Mouse (Mus musculus): ENCODE measurements around the gene Elob. TPM values are rescaled to one million over a fixed set of nuclear protein-coding genes. Genes with fewer than 3 reads are reported as not detected.
A peak's percentile ranks its signal among the peaks of the same experiment; 100 is the strongest.

Gene Elob
- total and polyA plus RNA-seq, 2 experiments from 2014 or later, result 1,027 to 1,526 TPM

DNA sequence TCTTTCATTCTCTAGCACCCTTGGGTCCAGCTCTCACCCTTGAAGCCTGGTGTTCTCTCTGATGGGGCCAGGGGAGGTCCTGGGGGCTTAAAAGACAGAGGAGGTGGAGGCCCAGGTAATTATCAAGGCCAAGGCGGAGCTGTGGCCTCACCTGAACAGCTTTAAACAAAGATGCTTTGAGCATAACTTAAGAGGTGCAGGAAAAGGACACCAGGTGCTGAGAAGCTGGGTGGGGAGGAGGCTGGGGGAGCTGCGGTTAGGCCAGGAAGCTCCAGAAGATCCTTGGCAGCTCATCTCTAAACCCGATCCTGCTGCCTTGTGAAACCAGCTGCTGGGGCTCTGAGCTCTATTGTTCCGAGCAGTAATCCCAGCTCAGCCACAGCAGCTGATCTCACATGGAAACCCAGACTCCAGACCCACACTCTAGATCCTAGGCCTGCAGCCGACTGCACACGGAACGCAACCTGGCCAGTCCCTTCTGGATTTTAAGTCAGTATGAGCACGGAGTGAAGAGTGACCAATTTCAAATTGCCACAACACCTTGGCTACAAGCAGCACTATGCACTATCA lies 7.2 kb upstream of the Elob start, which contains the start of gene Prss33:
Gene Prss33, minus strand, starts transcription at position 51 of the 570 bp plus-strand sequence.
- H3K9me3 ChIP-seq (ENCODE audit: low read length), result no peaks in the 10 kb centered on the region
- H3K4me2 ChIP-seq (ENCODE audit: low read depth, low read length, poor library complexity, severe bottlenecking), result no peak within 1 kb of the TSS
- no peak within 1 kb of the TSS for H3K9ac ChIP-seq (replicated peaks; ENCODE audit: low read length, poor library complexity, severe bottlenecking)
- H3K4me3 ChIP-seq (ENCODE audit: low read depth, low read length), result no peak within 1 kb of the TSS
- 0 out of 2 replicates have a peak, but pooled peaks cover 5% of the 10 kb centered on the region for H3K27me3 ChIP-seq (ENCODE audit: insufficient read depth, low read length)
- 32% methylated on average over 8 of the region's 8 CpGs for WGBS
- DNase-seq (ENCODE audit: low spot score), result no peak
- H3K27ac ChIP-seq (ENCODE audit: low read depth, low read length), result no peak within 1 kb of the TSS
- H3K36me3 ChIP-seq (ENCODE audit: insufficient read depth, low read length), result no peaks in the 10 kb centered on the region
- ATAC-seq (ENCODE audit: low FRiP score), result no peak
- TF ChIP-seq CTCF (IDR thresholded peaks at IDR 0.05), result no peak
- no peaks in the 10 kb centered on the region for H3K4me1 ChIP-seq (ENCODE audit: insufficient read depth, low read length)

DNA sequence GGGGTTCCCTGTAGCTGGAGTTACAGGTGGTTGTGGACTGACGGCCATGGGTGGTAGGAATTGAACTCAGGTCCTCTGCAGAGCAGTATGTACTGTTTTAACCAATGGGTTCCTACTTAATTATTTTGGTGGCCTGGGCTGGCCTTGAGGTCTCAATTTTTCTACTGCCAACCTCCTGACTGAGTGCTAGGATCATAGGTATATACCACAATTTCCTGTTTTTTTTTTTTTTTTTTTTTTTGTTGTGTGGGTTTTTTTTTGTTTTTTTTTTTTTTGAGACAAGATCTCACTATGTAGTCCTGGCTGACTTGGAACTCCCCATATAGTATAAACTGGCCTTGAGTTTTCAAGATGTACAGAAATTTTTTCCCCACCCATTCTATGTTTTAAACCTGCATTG lies 2.3 kb upstream of the Elob start:
- WGBS, result 97% methylated on average over 1 of the region's 1 CpGs
- no peaks in the 10 kb centered on the region for H3K36me3 ChIP-seq (ENCODE audit: insufficient read depth, low read length)
- H3K4me1 ChIP-seq (ENCODE audit: insufficient read depth, low read length), result peaks cover 13% of the 10 kb centered on the region
- DNase-seq (ENCODE audit: low spot score) (no peak), ATAC-seq (ENCODE audit: low FRiP score) (no peak)
- no peak overlapping the region for H3K9ac ChIP-seq (replicated peaks; ENCODE audit: low read length, poor library complexity, severe bottlenecking)
- no peak overlapping the region for H3K27ac ChIP-seq (ENCODE audit: low read depth, low read length)
- H3K27me3 ChIP-seq (ENCODE audit: insufficient read depth, low read length), result 0 out of 2 replicates have a peak, but pooled peaks cover 5% of the 10 kb centered on the region
- TF ChIP-seq CTCF (IDR thresholded peaks at IDR 0.05), result no peak
- H3K4me2 ChIP-seq (ENCODE audit: low read depth, low read length, poor library complexity, severe bottlenecking), result no peak overlapping the region
- no peaks in the 10 kb centered on the region for H3K9me3 ChIP-seq (ENCODE audit: low read length)
- no peak overlapping the region for H3K4me3 ChIP-seq (ENCODE audit: low read depth, low read length)

DNA sequence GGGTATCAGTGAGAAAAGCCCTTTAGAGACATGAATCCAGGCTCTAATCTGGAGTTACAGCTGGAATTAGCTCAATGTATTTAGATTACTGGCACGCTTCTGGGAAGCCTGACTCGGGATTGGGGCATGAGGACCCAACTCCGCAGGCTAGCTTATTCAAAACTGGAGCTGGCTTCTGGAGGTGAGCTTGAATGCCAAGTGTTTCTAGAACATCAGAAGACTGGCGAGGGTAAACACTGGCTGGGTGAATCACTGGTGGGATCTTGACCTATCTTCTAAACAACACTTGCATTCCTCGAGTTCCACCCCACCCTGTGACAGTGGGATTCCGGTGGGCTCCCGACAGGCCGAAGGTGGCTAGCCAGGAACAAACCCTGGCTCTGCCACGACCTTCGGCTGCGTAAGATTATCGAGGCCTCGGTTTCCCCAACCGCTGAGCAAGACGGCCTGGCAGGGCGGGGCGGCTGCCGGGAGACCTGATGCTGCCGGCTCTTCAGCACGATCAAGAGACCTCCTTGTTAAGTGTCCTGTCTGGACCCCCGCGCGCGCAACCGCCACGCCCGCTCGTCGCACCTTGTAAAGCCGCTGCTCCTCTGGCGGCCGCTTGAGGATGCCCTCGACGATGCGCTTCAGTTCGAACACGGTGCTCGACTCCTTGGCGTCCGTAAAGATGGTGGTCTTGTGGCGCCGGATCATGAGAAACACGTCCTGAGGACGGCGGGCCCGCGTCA lies 500 bp downstream of the Elob start:
- Histone ChIP-seq H3K4me3 (ENCODE audit: low read depth, low read length) (peak overlapping the region; percentile 72), H3K27me3 (ENCODE audit: insufficient read depth, low read length) (0 out of 2 replicates have a peak, but pooled peaks cover 5% of the 10 kb centered on the region), H3K4me2 (ENCODE audit: low read depth, low read length, poor library complexity, severe bottlenecking) (peak overlapping the region; percentile 53), H3K9me3 (ENCODE audit: low read length) (no peaks in the 10 kb centered on the region), H3K27ac (ENCODE audit: low read depth, low read length) (peak overlapping the region; percentile 94), H3K4me1 (ENCODE audit: insufficient read depth, low read length) (peaks cover 13% of the 10 kb centered on the region), H3K36me3 (ENCODE audit: insufficient read depth, low read length) (peaks cover 18% of the 10 kb centered on the region), H3K9ac (replicated peaks; ENCODE audit: low read length, poor library complexity, severe bottlenecking) (peak overlapping the region; percentile 79)
- DNase-seq (ENCODE audit: low spot score) (peak; percentile 50), ATAC-seq (ENCODE audit: low FRiP score) (peak; percentile 69)
- TF ChIP-seq CTCF (IDR thresholded peaks at IDR 0.05), result peak; percentile 35
- WGBS, result under 1% methylated on average over 47 of the region's 47 CpGs

DNA sequence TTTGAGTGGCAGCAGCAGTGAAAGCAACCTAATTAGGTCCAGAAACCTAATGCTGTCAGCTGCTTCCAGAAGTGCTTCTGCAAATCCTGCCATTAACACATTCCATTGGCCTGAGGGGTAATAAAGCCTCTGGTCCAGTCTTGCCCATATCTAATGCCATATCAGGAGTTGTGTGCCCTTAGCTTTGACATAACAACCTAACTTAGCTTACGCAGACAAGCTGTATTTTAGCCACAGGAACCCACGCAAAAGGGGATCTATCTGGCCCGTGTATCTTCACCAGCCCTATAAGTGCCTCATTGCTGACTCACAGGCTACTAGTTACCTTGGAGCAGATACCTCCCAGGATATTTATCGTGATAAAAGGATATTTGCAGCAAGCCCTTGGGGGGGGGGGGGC lies 3.3 kb downstream of the Elob start:
- TF ChIP-seq CTCF (IDR thresholded peaks at IDR 0.05), result no peak
- H3K9ac ChIP-seq (replicated peaks; ENCODE audit: low read length, poor library complexity, severe bottlenecking), result no peak overlapping the region
- no peaks in the 10 kb centered on the region for H3K9me3 ChIP-seq (ENCODE audit: low read length)
- DNase-seq (ENCODE audit: low spot score) (no peak), ATAC-seq (ENCODE audit: low FRiP score) (no peak)
- no peak overlapping the region for H3K4me2 ChIP-seq (ENCODE audit: low read depth, low read length, poor library complexity, severe bottlenecking)
- no peak overlapping the region for H3K4me3 ChIP-seq (ENCODE audit: low read depth, low read length)
- no peak overlapping the region for H3K27ac ChIP-seq (ENCODE audit: low read depth, low read length)
- H3K4me1 ChIP-seq (ENCODE audit: insufficient read depth, low read length), result peaks cover 13% of the 10 kb centered on the region
- 86% methylated on average over 4 of the region's 4 CpGs for WGBS
- H3K36me3 ChIP-seq (ENCODE audit: insufficient read depth, low read length), result peaks cover 45% of the 10 kb centered on the region
- H3K27me3 ChIP-seq (ENCODE audit: insufficient read depth, low read length), result no peaks in the 10 kb centered on the region

DNA sequence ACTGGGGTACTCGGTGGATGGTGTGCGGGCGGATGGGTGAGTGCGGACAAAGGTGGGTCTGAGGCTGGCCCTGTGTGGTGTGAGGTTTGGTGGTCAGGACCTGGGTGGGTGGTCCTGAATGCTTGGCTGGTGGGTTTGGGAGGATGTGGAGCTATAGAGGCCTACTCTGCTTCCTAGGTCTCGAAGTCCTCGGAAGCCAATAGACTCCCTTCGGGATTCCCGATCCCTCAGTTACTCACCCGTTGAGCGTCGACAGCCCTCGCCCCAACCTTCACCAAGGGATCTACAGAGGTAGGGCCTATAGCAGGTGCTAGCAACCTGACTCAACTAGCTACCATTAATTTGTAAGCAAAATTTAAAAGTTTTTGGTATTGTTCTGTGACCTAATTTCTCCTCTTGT lies 5.3 kb downstream of the Elob start:
- ATAC-seq (ENCODE audit: low FRiP score) (no peak), DNase-seq (ENCODE audit: low spot score) (no peak)
- WGBS, result 91% methylated on average over 12 of the region's 12 CpGs

DNA sequence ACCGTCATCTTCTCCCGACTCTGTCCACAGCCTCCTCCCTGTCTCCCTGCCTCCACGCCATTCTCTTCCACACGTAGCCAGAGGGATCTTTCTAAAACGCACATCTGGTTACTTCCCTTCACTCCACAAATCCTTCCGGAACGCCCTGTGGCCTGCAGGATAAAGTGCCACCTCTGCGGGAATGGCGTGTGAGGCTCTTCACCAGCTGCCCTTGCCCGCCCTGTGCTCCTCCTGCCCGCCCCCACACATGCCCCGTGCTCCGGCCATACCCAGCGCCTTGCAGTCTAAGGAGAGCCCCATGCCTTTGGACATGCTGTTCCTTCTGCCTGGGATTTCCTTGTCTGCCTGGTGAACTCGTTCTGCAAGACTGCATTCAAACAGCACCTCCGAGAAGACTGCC lies 5.9 kb downstream of the Elob start:
- 83% methylated on average over 16 of the region's 16 CpGs for WGBS
- H3K36me3 ChIP-seq (ENCODE audit: insufficient read depth, low read length), result peaks cover 70% of the 10 kb centered on the region

More for the DNA sequence above, 5.3 kb downstream of the Elob start:
- Histone ChIP-seq H3K4me1 (ENCODE audit: insufficient read depth, low read length) (peaks cover 13% of the 10 kb centered on the region), H3K27me3 (ENCODE audit: insufficient read depth, low read length) (no peaks in the 10 kb centered on the region), H3K4me3 (ENCODE audit: low read depth, low read length) (no peak overlapping the region), H3K36me3 (ENCODE audit: insufficient read depth, low read length) (peaks cover 64% of the 10 kb centered on the region), H3K27ac (ENCODE audit: low read depth, low read length) (no peak overlapping the region), H3K4me2 (ENCODE audit: low read depth, low read length, poor library complexity, severe bottlenecking) (no peak overlapping the region), H3K9ac (replicated peaks; ENCODE audit: low read length, poor library complexity, severe bottlenecking) (no peak overlapping the region), H3K9me3 (ENCODE audit: low read length) (peaks cover 5% of the 10 kb centered on the region; the same call in 1 of the 2 replicates)
- no peak for TF ChIP-seq CTCF (IDR thresholded peaks at IDR 0.05)

More for the DNA sequence above, 5.9 kb downstream of the Elob start:
- no peak for TF ChIP-seq CTCF (IDR thresholded peaks at IDR 0.05)
- Histone ChIP-seq H3K4me3 (ENCODE audit: low read depth, low read length) (no peak overlapping the region), H3K4me1 (ENCODE audit: insufficient read depth, low read length) (peaks cover 13% of the 10 kb centered on the region), H3K4me2 (ENCODE audit: low read depth, low read length, poor library complexity, severe bottlenecking) (no peak overlapping the region), H3K27me3 (ENCODE audit: insufficient read depth, low read length) (no peaks in the 10 kb centered on the region), H3K27ac (ENCODE audit: low read depth, low read length) (no peak overlapping the region), H3K9ac (replicated peaks; ENCODE audit: low read length, poor library complexity, severe bottlenecking) (no peak overlapping the region), H3K9me3 (ENCODE audit: low read length) (peaks cover 9% of the 10 kb centered on the region; the same call in 1 of the 2 replicates)
- no peak for ATAC-seq (ENCODE audit: low FRiP score)
- DNase-seq (ENCODE audit: low spot score), result no peak
